Mouse (Mus musculus): ENCODE data around the gene Prrg4.

GRCm38 (mm10) chr2:104886109-104886508 lies 36.4 kb upstream of the Prrg4 start:
- no peak for TF ChIP-seq CTCF (IDR thresholded peaks at IDR 0.05; ENCODE audit: low read depth)
- TF ChIP-seq EP300 (IDR thresholded peaks at IDR 0.05; ENCODE audit: low read depth): no peak

All from heart, postnatal 0 days (tissue).